Mouse (Mus musculus) mouse embryonic stem cell (cell line): Measurements from ENCODE around the gene Prg2.

Experiments
- in situ Hi-C, 2 experiments: fragments of 300-500 bp; cut with MboI; formaldehyde crosslinking; loops; 1 replicate in 1 of 2; 3 replicates in 1 of 2; pipeline ENCODE4 v1.14.3; 2019 to 2020; ENCODE audit warnings: low sequenced_read_pairs in 2 of 2, low pct_unique_long_range_greater_than_20kb in 1 of 2, mixed read lengths in 1 of 2; ENCODE audit not compliant: unreplicated experiment in 1 of 2

The Prg2 gene

GRCm38 (mm10) chr2:84956274-84956673 is 24.0 kb upstream of the Prg2 start:
- in situ Hi-C loops = no loop called here

DNA sequence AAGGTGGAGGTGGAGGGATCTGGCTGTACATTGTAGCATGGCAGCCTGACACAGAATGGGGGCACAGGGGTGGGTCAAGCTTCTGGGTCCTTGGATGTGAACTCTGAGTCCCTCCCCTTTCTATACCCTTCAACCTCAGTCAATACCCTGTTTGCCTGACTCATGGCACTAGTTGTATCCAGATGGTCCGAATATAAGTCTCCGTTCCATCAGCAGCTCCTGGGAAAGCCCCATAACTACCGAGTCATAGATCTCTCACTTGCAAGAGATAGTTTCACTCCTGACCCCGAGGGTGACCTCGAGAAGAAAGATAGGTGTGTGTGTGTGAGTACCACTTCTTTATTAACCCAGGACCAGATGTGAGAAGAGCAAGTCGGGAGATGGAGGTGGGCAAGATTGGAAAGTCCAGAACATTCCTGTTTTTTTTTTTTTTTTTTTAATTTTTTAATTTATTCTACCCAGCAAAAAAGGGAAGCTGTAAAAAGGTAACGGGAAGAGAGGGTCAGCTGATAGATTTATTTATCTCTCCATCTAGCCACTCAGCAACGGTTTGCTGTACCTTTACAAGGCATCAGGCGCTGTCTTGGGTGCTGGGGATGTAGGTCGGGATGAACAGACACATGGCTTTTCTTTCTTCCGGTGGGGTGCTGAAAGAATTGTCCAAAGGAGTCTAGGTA is 21.5 kb upstream of the Prg2 start:
- in situ Hi-C loops = no loop called here

DNA sequence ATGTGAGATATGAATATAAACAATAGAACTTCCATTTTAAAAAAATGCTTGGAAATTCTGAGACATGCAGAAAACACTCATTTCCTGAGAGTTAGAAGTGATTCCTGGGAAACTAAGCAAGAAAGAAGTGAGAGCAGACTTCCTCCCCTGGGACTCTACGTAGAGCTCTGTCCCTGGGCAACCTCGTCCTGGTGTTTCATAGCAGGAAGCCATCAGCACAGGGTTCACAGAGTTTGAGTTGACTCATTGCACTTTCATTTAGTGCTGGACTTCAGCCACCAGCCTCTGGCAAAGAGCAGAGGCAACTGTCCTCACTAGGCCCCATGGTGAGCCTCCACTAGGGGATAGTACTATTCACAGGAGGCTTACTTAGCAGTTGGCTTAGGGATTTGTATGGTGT is 19.0 kb upstream of the Prg2 start:
- in situ Hi-C loops = no loop called here

DNA sequence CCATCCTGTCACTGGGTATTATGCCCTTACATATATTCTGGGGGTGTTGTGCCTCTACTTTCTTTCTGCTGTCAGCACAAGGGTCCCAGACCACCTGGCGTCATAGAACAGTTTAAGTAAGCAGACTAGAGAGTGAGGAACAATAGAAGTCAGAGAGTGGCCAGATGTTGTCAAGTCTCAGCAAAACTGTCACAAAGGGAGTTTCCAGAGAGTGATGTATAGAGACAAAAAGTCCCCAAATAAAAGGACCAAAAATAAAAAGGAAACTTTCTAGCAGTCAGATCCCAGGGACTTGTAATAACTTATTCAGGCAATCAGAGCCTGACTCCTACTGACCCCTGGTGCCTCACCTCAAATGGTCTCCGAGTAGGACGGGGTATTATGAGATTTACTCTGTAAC is 18.4 kb upstream of the Prg2 start:
- in situ Hi-C loops = no loop called here

- in situ Hi-C loops = no loop called here
These were observed 17.3 kb upstream of the Prg2 start for GRCm38 (mm10) chr2:84962906-84963507.

DNA sequence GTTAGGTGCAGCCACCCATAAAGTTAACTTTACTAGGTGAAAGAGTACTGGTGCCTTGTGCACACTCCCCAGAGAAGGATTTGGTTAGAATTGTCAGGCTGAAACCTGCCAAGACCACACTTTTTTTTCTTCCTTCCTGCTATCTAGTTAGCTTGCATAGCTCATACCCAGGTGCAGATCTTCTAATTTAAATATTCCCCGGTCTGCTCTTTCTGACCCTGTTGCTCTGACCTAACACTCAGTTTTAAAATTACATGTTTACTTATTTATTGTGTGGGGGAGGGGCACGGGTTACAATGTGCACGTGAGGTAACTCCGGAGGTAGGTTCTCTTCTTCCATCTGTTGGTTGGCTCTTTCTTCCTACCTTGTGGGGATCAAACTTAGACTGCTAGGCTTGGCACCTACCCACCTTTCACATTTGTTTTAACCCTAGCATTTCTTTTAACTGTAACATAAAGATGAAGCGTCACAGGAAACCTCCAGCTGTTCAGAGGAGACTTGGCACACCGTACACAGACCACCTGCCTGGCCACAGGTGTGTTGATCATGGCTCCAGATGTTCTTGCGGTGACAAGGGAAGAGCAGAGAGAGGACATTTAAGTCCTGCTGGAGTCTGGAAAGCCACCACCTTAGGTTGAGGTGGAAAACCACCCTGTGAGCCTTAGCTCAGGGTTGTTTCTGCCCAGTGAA is 16.0 kb upstream of the Prg2 start:
- in situ Hi-C loops = no loop called here

DNA sequence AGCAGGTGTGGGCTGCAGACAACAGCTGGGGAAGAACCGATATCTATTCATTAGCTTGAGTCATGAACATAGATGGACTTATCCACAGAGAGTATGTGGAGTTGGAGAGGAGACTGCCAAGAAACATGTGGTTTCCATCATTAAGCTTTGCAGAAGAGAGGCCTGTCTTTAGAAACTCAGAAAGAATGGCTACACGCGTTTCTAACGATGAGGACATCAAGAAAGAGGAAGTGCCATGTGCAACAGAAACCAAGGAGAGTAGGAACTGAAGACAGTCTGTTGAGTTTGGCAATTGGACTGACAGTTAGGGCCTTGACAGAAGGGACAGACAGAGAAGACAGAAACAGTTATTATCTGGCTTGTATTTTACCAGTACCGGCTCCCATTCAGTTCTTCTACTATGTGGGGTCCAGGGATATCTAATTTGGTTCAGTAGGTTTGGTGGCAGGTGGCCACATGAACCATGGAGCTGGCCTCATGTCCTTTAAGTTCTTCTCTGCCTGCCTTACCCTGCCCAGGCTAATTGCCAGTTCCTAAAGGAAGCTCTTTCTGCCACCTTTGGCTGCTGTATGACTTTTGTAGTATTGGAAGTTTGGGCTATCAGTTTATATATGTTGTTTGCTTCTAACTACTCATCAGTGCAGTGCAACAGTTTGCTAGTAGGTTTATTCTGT is 12.8 kb upstream of the Prg2 start:
- in situ Hi-C loops = no loop called here

DNA sequence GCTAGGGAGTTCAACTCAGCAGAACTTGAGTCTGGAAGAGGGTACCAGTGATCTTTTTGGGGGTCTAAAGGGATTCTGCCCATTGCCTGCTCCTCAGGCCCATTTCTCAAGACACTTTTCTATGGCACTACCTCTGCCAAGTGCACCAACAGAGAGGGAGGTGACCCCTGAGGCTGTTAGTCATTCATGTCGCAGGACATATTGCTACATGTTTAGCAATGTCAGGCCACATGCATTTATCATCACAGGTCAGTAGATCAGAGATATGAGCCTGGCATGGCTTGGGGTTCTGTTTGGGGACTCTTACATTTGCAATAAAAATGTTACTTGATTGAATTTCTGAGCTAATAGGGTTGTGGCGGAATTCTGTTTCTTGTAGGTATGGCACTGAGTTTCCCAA is 4.7 kb upstream of the Prg2 start:
- in situ Hi-C loops = no loop called here

DNA sequence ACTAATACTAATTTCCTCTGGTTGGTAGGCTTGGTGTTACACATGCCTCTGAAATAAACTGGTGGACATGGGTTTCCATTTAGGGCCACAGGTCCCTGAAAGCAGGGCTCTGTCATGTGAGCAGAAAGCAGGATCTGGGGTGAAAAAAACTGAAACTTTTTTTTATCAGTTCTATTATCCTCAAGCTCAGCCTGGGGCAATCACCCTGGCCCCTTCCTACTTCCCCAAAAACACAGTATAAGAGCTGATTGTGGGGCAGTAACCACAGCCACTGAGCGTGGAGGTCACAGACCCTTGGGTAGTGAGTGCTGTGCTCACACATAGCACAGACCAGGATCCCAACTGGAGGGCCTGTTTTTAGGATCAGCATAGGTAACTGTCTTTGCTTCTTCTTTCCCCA is 7.7 kb downstream of the Prg2 start, which contains the start of gene Prg3:
Gene Prg3, plus strand, starts transcription at position 286 of the 400 bp plus-strand sequence.
- in situ Hi-C loops = no loop called here

GRCm38 (mm10) chr2:84996376-84996775 is 16.1 kb downstream of the Prg2 start:
- in situ Hi-C loops = no loop called here

GRCm38 (mm10) chr2:84999486-85000181 is 19.4 kb downstream of the Prg2 start:
- in situ Hi-C loops = loop anchor here in 1 of 2 experiments (10.0 kb wide), 1 partner anchor 125 kb away; no protein-coding TSS in a partner anchor

DNA sequence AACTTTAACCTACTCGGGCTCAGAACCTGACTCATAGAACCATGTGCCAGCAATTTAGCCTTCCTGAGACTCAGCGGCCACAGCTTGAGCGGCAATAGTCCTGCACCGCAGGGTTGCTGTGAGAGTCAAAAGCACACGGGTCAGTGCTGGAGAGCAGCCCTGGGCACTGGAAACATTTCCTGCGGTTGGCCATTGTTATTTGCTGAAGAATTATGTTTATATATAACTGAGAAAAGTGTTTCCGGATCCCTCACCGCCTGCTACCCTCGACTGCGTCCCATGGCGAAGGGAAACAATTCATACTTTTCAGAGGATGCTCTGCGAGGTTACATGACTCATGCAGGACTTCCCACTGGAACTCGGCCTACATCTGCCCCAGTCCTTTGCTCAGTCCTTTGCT is 21.2 kb downstream of the Prg2 start:
- in situ Hi-C loops = loop anchor here in 1 of 2 experiments (10.0 kb wide), 1 partner anchor 127 kb away; no protein-coding TSS in a partner anchor

- in situ Hi-C loops = loop anchor here in 1 of 2 experiments (10.0 kb wide), 1 partner anchor 128 kb away; no protein-coding TSS in a partner anchor
These were observed 22.3 kb downstream of the Prg2 start for GRCm38 (mm10) chr2:85002575-85002974.

DNA sequence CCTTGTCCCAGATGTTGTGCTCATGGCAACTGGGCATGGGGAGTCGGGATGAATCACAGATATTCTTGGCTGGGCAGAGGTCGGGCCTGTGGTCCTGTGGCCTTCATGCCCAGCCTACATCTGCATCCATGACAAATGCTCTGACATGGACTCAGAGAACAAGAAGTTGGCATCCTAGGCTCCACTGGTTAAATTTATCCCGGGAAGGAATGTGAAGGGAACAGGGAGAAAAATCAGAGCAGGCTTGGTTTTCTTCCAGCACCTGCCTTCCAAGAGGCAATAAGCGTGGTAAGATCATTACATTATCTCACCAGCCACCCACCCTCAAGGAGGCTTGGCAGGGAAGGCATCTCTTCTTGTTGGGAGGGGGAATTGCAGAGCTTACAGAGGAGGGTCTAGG is 24.1 kb downstream of the Prg2 start:
- in situ Hi-C loops = loop anchor here in 1 of 2 experiments (10.0 kb wide), 1 partner anchor 130 kb away; no protein-coding TSS in a partner anchor

GRCm38 (mm10) chr2:85006600-85006999 is 26.3 kb downstream of the Prg2 start:
- in situ Hi-C loops = loop anchor here in 1 of 2 experiments (10.0 kb wide), 1 partner anchor 132 kb away; no protein-coding TSS in a partner anchor

- in situ Hi-C loops = loop anchor here in 1 of 2 experiments (10.0 kb wide), 1 partner anchor 133 kb away; no protein-coding TSS in a partner anchor
These were observed 27.5 kb downstream of the Prg2 start for GRCm38 (mm10) chr2:85007729-85008128.

GRCm38 (mm10) chr2:85009212-85009611 is 29.0 kb downstream of the Prg2 start:
- in situ Hi-C loops = loop anchor here in 1 of 2 experiments (10.0 kb wide), 1 partner anchor 134 kb away; no protein-coding TSS in a partner anchor
